Mouse (Mus musculus) cerebellum, postnatal 10 days (tissue): Measurements from ENCODE around the gene Krt20.
A peak's percentile ranks its signal among the peaks of the same experiment; 100 is the strongest.

Source experiments
- DNase-seq, 2 experiments: peaks; one replicate each; pipeline ENCODE4 v3.0.0; 2021; ENCODE audit warnings: mixed read lengths in 2 of 2

The Krt20 gene

DNA sequence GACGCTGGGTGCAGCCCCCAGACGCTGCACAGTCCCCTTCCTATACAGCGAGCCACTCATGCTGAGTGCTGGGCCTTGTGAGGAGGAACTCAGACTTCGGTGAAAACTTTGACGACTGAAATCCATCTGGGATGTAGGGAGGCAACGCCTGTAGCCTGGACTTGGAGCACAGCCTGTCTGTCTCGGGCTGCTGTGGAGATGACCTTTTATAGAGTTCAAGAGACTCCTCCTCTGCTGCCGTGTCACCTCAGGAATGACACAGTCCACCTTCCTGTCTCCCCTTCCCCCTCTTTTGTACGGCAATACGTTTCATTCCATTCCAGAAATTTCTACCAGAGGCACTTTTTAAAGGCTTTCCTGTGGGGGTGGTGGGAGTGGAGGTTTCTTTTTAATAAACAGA lies at the start of gene Krt20:
Krt20 (minus strand) TSS at position 179 of the 400 bp plus-strand sequence.
- DNase-seq = no peak

GRCm38 (mm10) chr11:99474981-99475380 lies 37.0 kb upstream of the Krt20 start:
- no peak for DNase-seq

DNA sequence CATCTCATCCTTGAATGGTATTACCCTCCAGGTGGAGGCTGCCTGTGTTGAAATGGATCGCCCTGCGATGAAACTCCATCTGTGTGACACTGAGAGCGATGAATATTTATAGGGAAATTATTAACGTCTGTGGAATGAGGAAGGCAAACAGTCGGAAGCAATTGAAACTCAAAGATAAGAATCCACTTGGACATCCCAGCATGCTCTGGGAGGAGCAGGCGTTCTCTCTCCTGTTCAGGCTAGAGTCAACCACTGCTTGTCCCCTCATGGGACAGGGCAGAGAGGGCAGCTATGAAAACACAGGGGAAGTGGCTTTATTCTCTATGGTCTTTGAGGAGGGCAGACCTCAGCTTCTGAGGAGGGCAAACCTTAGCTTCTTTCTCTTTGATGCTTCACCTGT lies 35.5 kb upstream of the Krt20 start:
- DNase-seq = no peak

DNA sequence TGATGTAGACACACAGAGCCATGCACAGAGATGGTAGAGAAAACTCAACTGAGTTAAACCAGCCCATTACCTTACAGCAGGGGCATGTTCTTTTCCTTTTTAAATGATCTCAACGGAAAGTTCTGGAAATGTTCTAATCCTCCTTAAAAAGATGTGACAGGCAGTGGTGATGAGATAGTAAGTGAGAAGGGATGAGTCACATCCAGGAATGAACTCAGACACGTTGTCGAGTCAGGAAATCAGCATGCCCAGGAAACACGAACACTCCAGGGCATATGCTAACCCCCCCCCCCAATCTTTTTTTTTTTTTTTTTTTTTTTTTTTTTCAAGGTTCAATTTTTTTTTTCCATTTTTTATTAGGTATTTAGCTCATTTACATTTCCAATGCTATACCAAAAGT lies 34.5 kb upstream of the Krt20 start:
- DNase-seq = no peak

DNA sequence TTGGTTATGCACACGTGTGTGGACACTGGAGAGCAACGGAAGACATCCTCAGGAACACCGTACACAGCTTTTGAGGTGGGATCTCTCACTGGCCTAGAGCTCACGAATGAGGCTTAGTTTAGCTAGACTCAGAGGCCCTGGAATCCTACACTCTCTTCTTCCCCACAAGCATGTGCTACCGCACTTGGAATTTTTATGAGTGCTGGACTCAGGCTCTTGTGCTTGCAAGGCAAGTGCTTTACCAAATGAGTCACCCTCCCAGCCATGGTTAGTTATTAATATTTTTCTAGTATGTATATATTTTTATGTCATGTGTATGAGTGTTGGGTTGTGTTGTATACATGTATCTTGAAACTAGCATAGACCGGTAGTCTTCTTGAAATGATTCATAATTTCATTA lies 34.0 kb upstream of the Krt20 start:
- no peak for DNase-seq

DNA sequence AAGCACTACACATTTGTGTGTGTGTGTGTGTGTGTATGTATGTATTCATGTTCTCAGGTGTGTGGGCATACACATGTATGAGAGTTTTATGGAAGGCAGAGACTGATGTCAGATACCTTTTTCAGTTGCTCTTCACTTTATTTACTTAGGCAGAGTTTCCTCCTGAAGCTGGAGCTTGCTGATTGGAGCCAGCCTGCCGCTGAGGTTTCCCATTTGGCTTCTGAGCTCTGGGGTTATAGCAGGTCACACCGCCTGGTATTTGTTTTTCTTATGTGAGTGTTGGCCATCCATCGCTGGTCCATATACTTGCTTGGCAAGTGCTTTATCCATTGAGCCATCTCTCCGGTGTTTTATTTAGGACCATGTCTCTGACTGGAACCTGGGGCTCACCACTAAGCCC lies 31.3 kb upstream of the Krt20 start:
- no peak for DNase-seq

- no peak for DNase-seq
Measured at GRCm38 (mm10) chr11:99468566-99468965, 30.6 kb upstream of the Krt20 start.

GRCm38 (mm10) chr11:99466316-99466715 lies 28.4 kb upstream of the Krt20 start:
- DNase-seq = no peak

DNA sequence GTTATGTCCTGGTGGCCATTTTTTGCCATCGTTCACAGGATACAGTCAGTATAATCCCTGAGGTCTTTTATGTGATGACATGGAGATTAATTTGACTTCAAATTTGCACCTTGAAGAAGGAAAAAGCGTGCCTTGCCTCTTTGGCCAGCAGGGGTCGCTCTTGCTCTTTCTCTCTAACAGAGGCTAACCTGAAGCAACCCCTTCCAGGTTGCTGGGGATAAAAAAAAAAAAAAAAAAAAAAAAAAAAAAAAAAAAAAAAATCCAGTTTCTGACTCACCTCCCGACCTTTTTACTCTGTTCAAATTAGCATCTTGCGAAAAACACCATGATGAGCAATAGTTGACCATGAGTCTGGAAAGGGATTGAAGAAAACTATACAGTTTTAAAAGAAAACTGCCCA lies 26.9 kb upstream of the Krt20 start:
- DNase-seq = peak; percentile 94 to 98

GRCm38 (mm10) chr11:99463155-99463554 lies 25.2 kb upstream of the Krt20 start:
- peak; percentile 83 to 89 for DNase-seq

DNA sequence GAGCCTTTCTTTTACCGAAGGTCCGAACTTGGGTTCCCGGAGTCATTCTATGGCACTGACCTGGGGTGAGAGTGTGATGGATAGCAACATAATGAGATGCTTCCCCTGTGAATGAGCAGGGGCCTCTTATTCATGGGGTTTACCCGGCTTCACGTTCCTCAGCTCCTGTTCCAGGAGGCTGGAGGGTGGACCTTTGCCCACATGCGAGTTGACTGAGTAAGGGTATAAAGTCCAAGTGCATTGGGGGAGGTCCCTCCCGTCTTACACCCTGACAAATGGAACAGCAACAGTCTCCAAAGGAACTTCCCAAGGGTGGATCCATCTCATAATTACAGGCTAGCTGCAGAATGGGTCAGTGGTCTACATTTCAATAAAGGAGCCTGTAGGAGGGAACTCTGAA lies 23.8 kb upstream of the Krt20 start:
- DNase-seq = no peak

DNA sequence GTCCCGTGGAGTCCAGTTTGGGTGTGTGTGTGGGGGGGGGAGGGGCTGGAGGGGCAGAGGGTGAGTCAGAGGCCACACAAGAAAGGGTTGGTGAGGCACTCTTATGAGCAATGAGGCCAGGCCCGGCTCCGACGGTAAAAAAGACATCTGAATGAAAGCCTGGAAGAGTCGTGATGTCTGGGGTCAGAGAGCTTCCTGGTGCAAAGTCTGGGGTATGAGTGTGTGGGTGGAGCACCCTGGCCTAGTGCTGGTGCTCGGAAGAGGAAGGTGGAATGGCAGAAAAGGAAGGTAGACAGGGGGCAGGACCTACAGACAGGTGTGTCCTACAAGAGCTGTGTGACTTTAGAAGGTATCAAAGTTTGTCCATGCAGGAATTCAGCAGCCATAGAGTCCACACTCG lies 20.9 kb upstream of the Krt20 start:
- DNase-seq = no peak

- no peak for DNase-seq
Measured at GRCm38 (mm10) chr11:99454759-99455158, 16.8 kb upstream of the Krt20 start.

GRCm38 (mm10) chr11:99454044-99454443 lies 16.1 kb upstream of the Krt20 start:
- DNase-seq = no peak

DNA sequence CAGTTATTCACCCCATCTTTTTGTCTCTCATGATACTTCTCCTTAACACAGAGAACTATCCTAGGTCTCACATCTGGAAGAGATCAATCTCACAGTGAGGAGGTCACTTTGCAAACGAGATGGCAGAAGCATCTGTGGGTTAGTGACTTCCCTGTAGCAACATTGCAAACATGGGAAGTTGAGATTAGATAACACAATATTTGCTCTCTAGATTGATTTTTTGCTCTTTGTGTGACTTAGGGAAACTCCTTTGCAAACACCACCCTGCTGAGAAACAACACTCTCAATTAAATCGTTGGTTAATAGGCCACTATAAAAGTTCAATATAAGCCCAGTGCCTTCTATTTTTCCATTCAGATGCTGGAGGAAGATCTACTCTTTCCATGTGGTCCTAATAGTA lies 10.8 kb upstream of the Krt20 start:
- no peak for DNase-seq

GRCm38 (mm10) chr11:99441220-99441619 lies 3.3 kb upstream of the Krt20 start:
- no peak for DNase-seq

DNA sequence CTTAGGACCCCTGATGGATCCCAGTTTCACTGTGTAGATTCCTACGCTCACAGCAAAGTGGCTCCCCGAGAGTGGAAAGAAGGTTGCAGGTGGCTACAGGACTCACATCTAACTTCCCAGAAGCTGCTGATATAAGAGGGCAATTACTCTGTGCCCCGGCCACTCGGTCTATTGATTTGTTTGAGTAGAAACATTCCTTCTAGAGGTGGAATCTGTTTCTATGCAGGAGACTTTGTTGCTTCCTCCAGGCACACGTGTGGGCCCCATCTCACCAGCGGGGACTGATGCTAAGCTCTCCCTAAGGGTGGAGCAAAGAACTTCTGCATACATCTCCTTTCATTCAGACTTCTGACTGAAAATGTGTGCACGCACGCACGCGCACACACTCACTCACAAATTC lies 1.5 kb upstream of the Krt20 start:
- no peak for DNase-seq

GRCm38 (mm10) chr11:99436625-99437024 lies 1.3 kb downstream of the Krt20 start:
- DNase-seq = no peak

DNA sequence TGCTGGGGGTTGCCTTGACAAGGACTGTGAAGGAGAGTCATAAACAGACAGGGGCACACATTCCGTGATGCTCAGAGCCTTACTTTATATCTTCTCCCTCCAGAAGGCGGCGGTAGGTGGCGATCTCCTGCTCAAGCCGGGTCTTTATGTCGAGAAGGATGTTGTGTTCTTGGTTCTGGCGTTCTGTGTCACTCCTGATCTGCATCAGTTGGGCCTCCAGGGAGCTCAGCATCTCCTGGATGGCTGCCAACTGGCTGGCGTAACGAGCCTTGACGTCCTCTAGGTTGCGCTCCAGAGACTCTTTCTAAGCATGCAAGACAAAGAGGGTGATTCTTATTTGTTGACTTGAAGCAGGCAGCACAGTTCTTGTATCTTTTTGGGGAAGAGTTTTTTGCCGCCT lies 7.3 kb downstream of the Krt20 start:
- peak; percentile 70 to 74 for DNase-seq

GRCm38 (mm10) chr11:99422159-99422558 lies 15.8 kb downstream of the Krt20 start, which contains the start of gene Krt12:
TSS of gene Krt12 (minus strand) at chr11:99422259.
- DNase-seq = no peak

- DNase-seq = no peak
Measured at GRCm38 (mm10) chr11:99420586-99420985, 17.4 kb downstream of the Krt20 start.

DNA sequence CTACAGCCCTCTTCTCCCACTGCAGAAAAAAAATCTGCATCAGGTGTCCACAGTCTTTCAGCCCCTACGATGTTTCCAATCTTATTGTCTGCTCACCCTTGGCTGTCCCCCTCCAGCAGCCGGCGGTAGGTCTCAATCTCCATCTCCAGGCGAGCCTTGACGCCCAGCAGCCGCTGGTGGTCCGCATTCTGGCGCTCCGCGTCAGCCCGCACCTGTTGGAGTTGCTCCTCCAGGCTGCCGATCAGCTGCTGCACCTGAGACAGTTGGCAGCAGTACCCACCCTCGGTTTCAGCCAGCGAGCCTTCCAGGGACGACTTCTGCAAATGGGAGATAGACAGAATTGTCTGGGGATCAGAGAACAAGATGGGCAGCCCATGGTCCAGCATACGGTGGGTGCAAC lies 20.1 kb downstream of the Krt20 start:
- DNase-seq = peak; percentile 25 to 29

GRCm38 (mm10) chr11:99416902-99417301 lies 21.0 kb downstream of the Krt20 start:
- no peak for DNase-seq

DNA sequence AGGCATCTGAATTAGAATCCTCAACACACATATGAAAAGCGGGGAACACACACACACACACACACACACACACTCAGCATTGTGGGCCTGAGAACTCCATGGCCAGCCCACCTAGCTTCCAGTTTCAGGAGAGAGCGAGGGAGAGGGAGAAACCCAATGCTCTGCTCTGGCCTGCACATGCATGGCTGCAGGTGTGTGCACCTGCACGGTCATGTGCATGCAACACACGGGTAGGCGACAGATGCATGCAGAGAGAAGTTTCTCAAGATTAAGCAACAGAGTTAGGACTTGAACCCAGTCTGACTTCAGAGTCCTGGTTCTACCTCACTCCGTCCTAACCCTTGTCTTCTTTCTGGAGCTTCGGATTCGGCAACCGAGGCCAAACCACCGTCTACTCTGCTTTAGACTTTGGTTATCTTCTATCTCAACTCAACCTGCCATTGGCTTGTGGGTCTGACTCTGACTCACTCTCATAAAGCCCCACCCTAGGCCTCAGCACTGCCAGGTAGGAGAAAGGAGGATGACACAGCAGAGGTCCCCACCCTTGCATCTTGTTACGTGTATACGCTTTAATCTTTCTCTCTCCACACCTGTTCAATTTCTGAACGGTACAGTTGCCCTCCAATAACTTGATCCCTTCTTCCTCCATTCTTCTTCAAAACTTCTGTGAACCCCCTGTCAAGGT lies 23.3 kb downstream of the Krt20 start:
- no peak for DNase-seq

GRCm38 (mm10) chr11:99413247-99413646 lies 24.7 kb downstream of the Krt20 start:
- peak; percentile 46 to 54 for DNase-seq
